Mouse (Mus musculus): ENCODE measurements around the gene Sele.
"Not testable (repeated sequence)": the region's sequence is repeated elsewhere in the genome, so short reads cannot be mapped to it uniquely, and the experiment has no call there.

Gene Sele

GRCm38 (mm10) chr1:164047934-164048333, at the start of gene Sele:
Sele (plus strand) TSS chr1:164048234.
- DNase-seq, result no peak

GRCm38 (mm10) chr1:164001831-164002452, 46.1 kb upstream of the Sele start:
- DNase-seq, result no peak

- DNase-seq, result no peak
Measured at GRCm38 (mm10) chr1:164004311-164004710, 43.7 kb upstream of the Sele start.

GRCm38 (mm10) chr1:164009235-164009634, 38.8 kb upstream of the Sele start:
- no peak for DNase-seq

- DNase-seq, result no peak
Measured at GRCm38 (mm10) chr1:164014616-164015015, 33.4 kb upstream of the Sele start.

- DNase-seq, result no peak
Measured at GRCm38 (mm10) chr1:164018221-164018896, 29.7 kb upstream of the Sele start.

- no peak for DNase-seq
Measured at GRCm38 (mm10) chr1:164019789-164020188, 28.2 kb upstream of the Sele start.

- not testable (repeated sequence) for DNase-seq
Measured at GRCm38 (mm10) chr1:164020746-164021145, 27.3 kb upstream of the Sele start.

- DNase-seq, result not testable (repeated sequence)
Measured at GRCm38 (mm10) chr1:164022106-164022505, 25.9 kb upstream of the Sele start.

GRCm38 (mm10) chr1:164025685-164026084, 22.3 kb upstream of the Sele start:
- no peak for DNase-seq

GRCm38 (mm10) chr1:164027416-164027815, 20.6 kb upstream of the Sele start:
- no peak for DNase-seq

- DNase-seq, result no peak
Measured at GRCm38 (mm10) chr1:164040385-164041135, 7.5 kb upstream of the Sele start.

GRCm38 (mm10) chr1:164043549-164043948, 4.5 kb upstream of the Sele start:
- no peak for DNase-seq

- DNase-seq, result no peak
Measured at GRCm38 (mm10) chr1:164053561-164053960, 5.5 kb downstream of the Sele start.

- DNase-seq, result no peak
Measured at GRCm38 (mm10) chr1:164054800-164055199, 6.8 kb downstream of the Sele start.

GRCm38 (mm10) chr1:164060071-164060470, 12.0 kb downstream of the Sele start:
- DNase-seq, result no peak

- DNase-seq, result no peak
Measured at GRCm38 (mm10) chr1:164061278-164061677, 13.2 kb downstream of the Sele start.

- no peak for DNase-seq
Measured at GRCm38 (mm10) chr1:164061925-164062324, 13.9 kb downstream of the Sele start, which contains the start of gene Sell. Sell (plus strand) TSS chr1:164061982.

GRCm38 (mm10) chr1:164062856-164063255, 14.8 kb downstream of the Sele start:
- no peak for DNase-seq

GRCm38 (mm10) chr1:164063745-164064144, 15.7 kb downstream of the Sele start:
- no peak for DNase-seq

GRCm38 (mm10) chr1:164069261-164069660, 21.2 kb downstream of the Sele start:
- DNase-seq, result no peak

- no peak for DNase-seq
Measured at GRCm38 (mm10) chr1:164070461-164070860, 22.4 kb downstream of the Sele start.

GRCm38 (mm10) chr1:164071111-164071510, 23.1 kb downstream of the Sele start:
- DNase-seq, result no peak

- no peak for DNase-seq
Measured at GRCm38 (mm10) chr1:164072001-164072400, 24.0 kb downstream of the Sele start.

Measured in cerebellum, adult 11-12 months (tissue).